Comparison of ENCODE assay signal across 49 mouse cellular contexts in the genomic region with DNA sequence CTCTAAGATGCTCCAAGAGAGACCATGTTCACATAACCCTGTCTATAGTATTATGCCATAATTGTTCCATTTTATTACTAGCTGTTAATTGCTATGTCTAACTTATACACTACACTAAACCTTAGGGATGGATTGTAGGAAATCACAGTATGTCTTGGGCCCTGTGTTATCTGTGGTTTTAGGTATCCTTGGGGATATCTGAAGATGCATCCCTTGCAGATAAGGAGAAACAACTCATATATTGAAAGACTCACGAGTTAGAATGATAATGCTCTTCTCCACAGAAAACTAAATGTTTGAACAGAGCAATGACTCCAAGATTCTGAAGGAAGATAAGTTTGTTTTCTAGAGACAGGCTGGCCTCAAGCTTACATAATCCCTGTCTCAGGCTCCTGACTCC. TPM values are rescaled to one million over a fixed set of nuclear protein-coding genes. Genes with fewer than 3 reads are reported as not detected.
"Had no signal": no experiment of that assay in that cellular context is flagged by ENCODE, and none has a peak within 500 bp of the region (broad histone marks: within the 10 kb centered on the region; RNA-seq: fewer than 3 reads in every experiment).

No protein-coding gene starts in this region.

- ATAC-seq: hindbrain, embryonic 16.5 days; hindbrain, postnatal 0 days; inflammation-experienced regulatory T-cells, adult 6 months had no signal

- DNase-seq: heart, postnatal 10 days; heart, postnatal 14 days; heart, postnatal 36 days; heart, postnatal 4 days; kidney, adult 11 months; kidney, adult 18-20 months; kidney, adult 2 months; kidney, adult 8-10 months; kidney, adult 9 months; kidney, postnatal 10 days; kidney, postnatal 14 days; kidney, postnatal 25 days; kidney, postnatal 36 days; kidney, postnatal 4 days; layer of hippocampus, adult 9-11 months; layer of hippocampus, postnatal 36 days had no signal

- H3K27me3 ChIP-seq: heart, embryonic 12.5 days; heart, embryonic 13.5 days; hindbrain, embryonic 12.5 days; hindbrain, embryonic 15.5 days; intestine, embryonic 15.5 days; kidney, embryonic 15.5 days had no signal

- H3K36me3 ChIP-seq: heart, embryonic 10.5 days; heart, embryonic 12.5 days; heart, embryonic 13.5 days; heart, embryonic 15.5 days; hindbrain, embryonic 10.5 days; hindbrain, embryonic 12.5 days; hindbrain, embryonic 13.5 days; hindbrain, embryonic 15.5 days; intestine, embryonic 15.5 days; kidney, embryonic 15.5 days had no signal

- H3K4me1 ChIP-seq: heart, embryonic 13.5 days; heart, embryonic 15.5 days; hindbrain, embryonic 10.5 days; hindbrain, embryonic 12.5 days; hindbrain, embryonic 13.5 days; hindbrain, embryonic 15.5 days; intestine, embryonic 15.5 days; kidney, embryonic 15.5 days had no signal

- H3K4me3 ChIP-seq: heart, embryonic 10.5 days; heart, embryonic 12.5 days; heart, embryonic 13.5 days; heart, embryonic 15.5 days; hindbrain, embryonic 10.5 days; hindbrain, embryonic 12.5 days; hindbrain, embryonic 13.5 days; hindbrain, embryonic 15.5 days; intestine, embryonic 15.5 days; kidney, embryonic 15.5 days; layer of hippocampus, adult 2 months; left cerebral cortex, adult 2 months had no signal

- H3K9ac ChIP-seq: heart, embryonic 12.5 days; heart, embryonic 13.5 days; heart, embryonic 15.5 days; hindbrain, embryonic 12.5 days; hindbrain, embryonic 13.5 days; hindbrain, embryonic 14.5 days; hindbrain, embryonic 15.5 days; intestine, embryonic 15.5 days; kidney, embryonic 15.5 days had no signal

- H3K27ac ChIP-seq: heart, embryonic 10.5 days; heart, embryonic 13.5 days; heart, embryonic 15.5 days; hindbrain, embryonic 10.5 days; hindbrain, embryonic 12.5 days; hindbrain, embryonic 13.5 days; hindbrain, embryonic 14.5 days; hindbrain, embryonic 15.5 days; hindbrain, postnatal 0 days; kidney, embryonic 15.5 days; kidney, postnatal 0 days; layer of hippocampus, adult 2 months; left cerebral cortex, adult 2 months had no signal

- H3K4me2 ChIP-seq: heart, embryonic 11.5 days; heart, embryonic 12.5 days; heart, embryonic 13.5 days; heart, embryonic 15.5 days; hindbrain, embryonic 12.5 days; hindbrain, embryonic 13.5 days; hindbrain, embryonic 14.5 days; hindbrain, embryonic 15.5 days; intestine, embryonic 15.5 days; kidney, embryonic 15.5 days had no signal

- H3K9me3 ChIP-seq: heart, embryonic 10.5 days; heart, embryonic 12.5 days; heart, embryonic 13.5 days; heart, embryonic 15.5 days; hindbrain, embryonic 10.5 days; hindbrain, embryonic 12.5 days; hindbrain, embryonic 13.5 days; hindbrain, embryonic 15.5 days; intestine, embryonic 15.5 days; kidney, embryonic 15.5 days had no signal

RNA-seq across cellular contexts. Expression of gene Rnf212b, which starts 20.6 kb away (rescaled TPM):
- total RNA-seq: heart, postnatal 10 days; heart, postnatal 14 days; heart, postnatal 25 days; heart, postnatal 36 days; heart, postnatal 4 days; hematopoietic stem cell, adult 5-6 weeks; hindbrain, postnatal 0 days; layer of hippocampus, adult 18-20 months; layer of hippocampus, adult 2 months; layer of hippocampus, adult 8-10 months; layer of hippocampus, postnatal 10 days; layer of hippocampus, postnatal 14 days; layer of hippocampus, postnatal 25 days; layer of hippocampus, postnatal 36 days; left cerebral cortex, adult 18-20 months; left cerebral cortex, adult 2 months; left cerebral cortex, adult 8-10 months had no signal
- polyA plus RNA-seq: heart, embryonic 10.5 days; heart, embryonic 11.5 days; heart, embryonic 12.5 days; heart, embryonic 13.5 days; heart, embryonic 14.5 days; heart, embryonic 15.5 days; heart, embryonic 16.5 days; hindbrain, embryonic 10.5 days; hindbrain, embryonic 11.5 days; hindbrain, embryonic 12.5 days; hindbrain, embryonic 13.5 days; hindbrain, embryonic 14.5 days; hindbrain, embryonic 15.5 days; hindbrain, embryonic 16.5 days; hindbrain, postnatal 0 days; inflammation-experienced regulatory T-cells, adult 6 months; intestine, embryonic 14.5 days; intestine, embryonic 15.5 days; kidney, embryonic 14.5 days; kidney, embryonic 15.5 days; large intestine, adult 2 months had no signal
